Mouse (Mus musculus) urinary bladder, postnatal 4 days (tissue): Measurements from ENCODE around the gene Trim34b.
A peak's percentile ranks its signal among the peaks of the same experiment; 100 is the strongest.
"Not testable (repeated sequence)": the region's sequence is repeated elsewhere in the genome, so short reads cannot be mapped to it uniquely, and the experiment has no call there.

Experiments used
- DNase-seq, 2 experiments: peaks; one replicate each; pipeline ENCODE4 v3.0.0; 2021 to 2022; ENCODE audit warnings: low spot score in 2 of 2

The Trim34b gene

GRCm38 (mm10) chr7:104329171-104329570 lies at the start of gene Trim34b:
Gene Trim34b (plus strand): TSS chr7:104329471.
- not testable (repeated sequence) for DNase-seq

- DNase-seq, result not testable (repeated sequence)
Observed at GRCm38 (mm10) chr7:104287576-104288443, 41.5 kb upstream of the Trim34b start, which contains the start of gene Trim5. Gene Trim5 (minus strand): TSS chr7:104288094.

GRCm38 (mm10) chr7:104290641-104291040 lies 38.6 kb upstream of the Trim34b start:
- DNase-seq, result no peak

GRCm38 (mm10) chr7:104291638-104292400 lies 37.5 kb upstream of the Trim34b start:
- DNase-seq, result no peak

- DNase-seq, result no peak
Observed at GRCm38 (mm10) chr7:104314796-104315353, 14.4 kb upstream of the Trim34b start.

- DNase-seq, result not testable (repeated sequence)
Observed at GRCm38 (mm10) chr7:104315369-104316080, 13.7 kb upstream of the Trim34b start, which contains the start of gene Trim12a. Gene Trim12a (minus strand): TSS chr7:104315466.

- no peak for DNase-seq
Observed at GRCm38 (mm10) chr7:104322028-104322427, 7.2 kb upstream of the Trim34b start.

- not testable (repeated sequence) for DNase-seq
Observed at GRCm38 (mm10) chr7:104335547-104335946, 6.3 kb downstream of the Trim34b start.

GRCm38 (mm10) chr7:104340744-104341143 lies 11.5 kb downstream of the Trim34b start:
- DNase-seq, result not testable (repeated sequence)

GRCm38 (mm10) chr7:104348043-104348442 lies 18.8 kb downstream of the Trim34b start:
- not testable (repeated sequence) for DNase-seq

- DNase-seq, result peak in 1 of 2 experiments; percentile 46
Observed at GRCm38 (mm10) chr7:104352717-104353599, 23.7 kb downstream of the Trim34b start, which contains the start of gene Trim12c. Gene Trim12c (minus strand): TSS chr7:104353362.

- DNase-seq, result no peak
Observed at GRCm38 (mm10) chr7:104353600-104353967, 24.3 kb downstream of the Trim34b start.

- DNase-seq, result no peak
Observed at GRCm38 (mm10) chr7:104366339-104366738, 37.1 kb downstream of the Trim34b start.

- DNase-seq, result no peak
Observed at GRCm38 (mm10) chr7:104369736-104370414, 40.6 kb downstream of the Trim34b start, which contains the start of gene Trim30b. Gene Trim30b (minus strand): TSS chr7:104369884.
